Mouse (Mus musculus) megakaryocyte, embryonic 14.5 days (primary cell): ENCODE data around the gene Sh2b3. TPM values are rescaled to one million over a fixed set of nuclear protein-coding genes. Genes with fewer than 3 reads are reported as not detected.

Experiments used
- H3K27me3 ChIP-seq: replicated peaks from 2 replicates; pipeline ENCODE3; 2012; ENCODE audit warnings: inconsistent platforms
- H3K36me3 ChIP-seq: replicated peaks from 2 replicates; pipeline ENCODE3; 2012; ENCODE audit warnings: low read length, inconsistent platforms, mixed read lengths
- H3K4me1 ChIP-seq: 2 replicates; pipeline ENCODE4 v1.6.1; 2012; ENCODE audit warnings: inconsistent platforms
- H3K4me3 ChIP-seq: replicated peaks from 2 replicates; pipeline ENCODE3; 2012; ENCODE audit warnings: moderate library complexity, mild to moderate bottlenecking, inconsistent platforms
- H3K9me3 ChIP-seq: 2 replicates; pipeline ENCODE4 v1.6.1; 2012; ENCODE audit warnings: inconsistent platforms
- FLI1 ChIP-seq: IDR thresholded peaks from 2 replicates; pipeline ENCODE4 v1.6.1; 2012; ENCODE audit warnings: low read length, inconsistent platforms, mixed read lengths
- GATA1 ChIP-seq: IDR thresholded peaks from 3 replicates; pipeline ENCODE4 v1.6.1; 2012; ENCODE audit warnings: mixed read lengths, low read length, inconsistent platforms, borderline replicate concordance
- polyA plus RNA-seq: library from polyadenylated mRNA; stranded (reverse); fragments of >175 nt; gene quantifications from 2 replicates; pipeline ENCODE4 v1.2.3, GENCODE M21; 2012; ENCODE audit warnings: low replicate concordance; ENCODE audit not compliant: insufficient read depth

Gene Sh2b3
- polyA plus RNA-seq, 1 experiment = 156 TPM

DNA sequence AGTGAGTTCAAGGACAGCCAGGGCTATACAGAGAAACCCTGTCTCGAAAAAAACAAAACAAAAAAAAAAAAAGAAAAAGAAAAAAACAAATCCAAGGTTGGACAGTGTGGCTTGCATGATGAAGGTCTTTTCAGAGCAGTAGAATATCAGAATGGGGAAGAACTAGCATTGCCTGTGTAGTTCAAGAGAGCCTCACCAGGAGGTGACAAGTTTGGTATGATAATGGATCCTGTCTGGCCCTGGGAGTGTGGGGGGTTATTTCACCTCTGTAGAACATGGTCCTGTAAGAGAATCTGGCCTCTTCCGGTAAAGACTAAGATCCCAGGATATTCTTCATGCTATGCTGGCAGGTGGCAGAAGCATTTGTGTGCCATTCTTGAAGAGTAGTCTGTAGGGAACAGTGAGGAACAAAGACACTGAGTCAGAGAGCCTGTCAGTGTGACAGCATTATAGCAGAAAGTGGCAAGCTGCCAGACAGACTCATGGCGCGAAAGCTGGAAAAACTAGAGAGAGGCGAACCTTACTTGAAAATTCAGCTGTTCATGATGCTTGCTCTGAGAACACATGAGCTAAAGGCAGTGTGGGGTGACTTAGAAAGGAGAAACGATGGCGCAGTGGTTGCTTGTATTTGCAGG is 58.8 kb downstream of the Sh2b3 start:
- peaks cover 94% of the 10 kb centered on the region for H3K36me3 ChIP-seq
- H3K4me1 ChIP-seq = peaks cover 22% of the 10 kb centered on the region

DNA sequence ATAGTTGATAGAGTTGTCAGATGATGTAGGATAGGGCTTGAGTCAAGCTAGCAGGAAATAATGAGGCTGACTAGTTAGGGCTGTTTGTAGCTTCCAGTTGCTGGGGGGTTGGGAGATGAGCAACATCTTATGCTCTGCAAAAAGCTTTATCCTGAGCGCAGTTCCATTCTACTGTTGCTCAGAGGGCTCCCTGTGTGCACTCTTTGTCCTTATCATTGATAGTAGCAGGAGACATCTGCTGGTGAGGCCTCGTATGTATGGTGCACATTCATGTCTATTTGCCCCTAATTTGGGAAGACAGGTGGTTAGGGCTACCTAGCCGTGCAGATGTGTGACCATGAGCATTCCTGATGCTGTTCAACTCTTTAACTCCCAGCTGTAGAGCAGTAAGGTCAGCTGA is 65.8 kb downstream of the Sh2b3 start:
- Histone ChIP-seq H3K9me3 (no peaks in the 10 kb centered on the region), H3K4me1 (peaks cover 69% of the 10 kb centered on the region), H3K27me3 (no peaks in the 10 kb centered on the region), H3K4me3 (no peak overlapping the region), H3K36me3 (peaks cover 89% of the 10 kb centered on the region)
- TF ChIP-seq GATA1 (no peak), FLI1 (no peak)

More for the DNA sequence above, 58.8 kb downstream of the Sh2b3 start:
- TF ChIP-seq FLI1 = no peak
- TF ChIP-seq GATA1 = no peak
- no peaks in the 10 kb centered on the region for H3K9me3 ChIP-seq
- no peaks in the 10 kb centered on the region for H3K27me3 ChIP-seq
- H3K4me3 ChIP-seq = no peak overlapping the region

DNA sequence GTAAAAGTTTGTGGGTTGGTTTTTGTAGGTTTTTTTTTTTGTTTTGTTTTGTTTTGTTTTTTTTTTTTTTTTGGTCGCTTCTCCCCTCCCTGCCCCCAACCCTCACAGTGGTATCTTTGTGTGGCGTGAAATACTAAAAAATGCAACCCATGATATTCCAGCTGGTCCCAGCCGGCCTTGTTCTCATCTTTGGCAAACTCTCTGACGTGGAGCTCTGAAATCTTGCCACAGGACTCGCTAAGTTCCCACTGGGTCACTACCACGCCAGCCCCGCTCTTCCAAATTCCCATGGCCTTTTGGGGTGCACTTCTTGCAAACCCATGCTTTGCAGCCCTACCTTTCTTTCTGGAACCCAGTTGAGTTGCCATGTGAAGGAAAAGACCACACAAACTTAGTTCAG is 67.6 kb downstream of the Sh2b3 start:
- peaks cover 87% of the 10 kb centered on the region for H3K36me3 ChIP-seq
- no peaks in the 10 kb centered on the region for H3K27me3 ChIP-seq
- H3K4me1 ChIP-seq = peaks cover 74% of the 10 kb centered on the region
- H3K9me3 ChIP-seq = no peaks in the 10 kb centered on the region
- H3K4me3 ChIP-seq = no peak overlapping the region
- TF ChIP-seq FLI1 (no peak), GATA1 (no peak)

DNA sequence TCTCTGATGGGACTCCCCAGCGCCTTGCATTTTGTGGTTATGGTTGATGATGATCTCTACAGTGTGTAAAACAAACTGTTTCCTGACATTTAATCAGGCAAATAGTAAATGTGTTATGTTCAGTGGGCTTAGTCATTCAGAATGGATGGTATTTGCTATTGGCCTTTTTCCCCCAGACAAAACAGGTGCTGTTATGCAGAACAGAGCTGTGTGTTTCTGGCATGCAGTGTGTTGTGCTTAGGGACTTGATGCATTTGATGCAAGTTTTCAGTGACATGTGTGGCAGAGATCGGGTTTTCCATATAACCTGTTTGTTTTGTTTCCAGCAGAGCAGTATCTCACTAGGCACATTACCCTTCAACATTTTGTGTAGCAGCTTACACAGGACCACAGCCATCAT is 69.9 kb downstream of the Sh2b3 start:
- Histone ChIP-seq H3K9me3 (no peaks in the 10 kb centered on the region), H3K4me3 (no peak overlapping the region), H3K27me3 (no peaks in the 10 kb centered on the region), H3K36me3 (peaks cover 87% of the 10 kb centered on the region), H3K4me1 (peaks cover 95% of the 10 kb centered on the region)
- TF ChIP-seq GATA1 (no peak), FLI1 (no peak)

DNA sequence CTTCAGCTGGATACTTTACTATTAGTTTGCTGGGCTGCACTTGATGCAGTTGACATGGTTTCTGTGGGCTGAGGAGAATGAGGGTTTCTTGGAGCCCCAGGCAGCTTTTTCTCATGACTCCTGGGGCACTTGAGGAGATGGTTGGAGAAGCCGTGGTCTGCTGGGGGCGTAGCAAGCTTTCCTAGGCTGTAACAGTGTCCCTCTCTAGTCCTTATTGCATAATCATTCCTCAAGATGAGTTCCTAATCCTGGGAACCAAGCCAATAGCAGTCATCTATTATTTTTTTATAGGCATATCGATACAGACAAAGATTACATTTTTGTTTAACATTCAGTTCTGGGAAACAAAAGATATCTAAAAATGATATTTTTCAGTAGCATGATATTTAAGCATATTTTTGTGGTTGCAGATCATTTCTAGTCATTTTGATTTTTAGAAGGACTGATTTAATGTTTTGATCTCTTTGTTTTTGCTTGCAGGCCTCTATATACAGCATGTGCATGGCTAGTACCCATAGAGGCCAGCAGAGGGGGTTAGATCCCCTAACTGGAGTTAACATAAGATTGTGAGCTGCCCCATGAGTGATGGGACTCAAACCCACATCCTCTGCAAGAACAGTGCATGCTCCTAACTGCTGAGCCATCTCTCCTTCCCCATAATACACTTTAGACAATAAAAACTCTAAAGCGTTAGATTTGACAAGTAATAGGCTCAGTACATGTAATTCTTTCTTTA is 71.2 kb downstream of the Sh2b3 start:
- Histone ChIP-seq H3K4me1 (peaks cover 95% of the 10 kb centered on the region), H3K36me3 (peaks cover 87% of the 10 kb centered on the region), H3K9me3 (no peaks in the 10 kb centered on the region), H3K27me3 (no peaks in the 10 kb centered on the region), H3K4me3 (no peak overlapping the region)
- TF ChIP-seq GATA1 (no peak), FLI1 (no peak)

Other genes with a start within 250 kb of the Sh2b3 start
- 768 and 846 TPM in 2 replicates for gene Aldh2, start 243.8 kb downstream of the Sh2b3 start, polyA plus RNA-seq
- gene Acad12, start 218.7 kb downstream of the Sh2b3 start, polyA plus RNA-seq = 2.2 and 2.6 TPM in 2 replicates
- gene Acad10, start 177.1 kb downstream of the Sh2b3 start, polyA plus RNA-seq = 3.4 TPM in 1 of 2 replicates, not detected in the other
- gene Brap, start 177.1 kb downstream of the Sh2b3 start, polyA plus RNA-seq = 9.6 and 10.7 TPM in 2 replicates
- 42.8 and 45.7 TPM in 2 replicates for gene Atxn2, start 126.3 kb downstream of the Sh2b3 start, polyA plus RNA-seq
- 12.8 and 13.0 TPM in 2 replicates for gene Pheta1, start 11.3 kb upstream of the Sh2b3 start, polyA plus RNA-seq
- 4.5 TPM in 1 of 2 replicates, not detected in the other for gene Cux2, start 212.5 kb upstream of the Sh2b3 start, polyA plus RNA-seq